Mouse (Mus musculus): ENCODE measurements around the gene Sgip1.

Sgip1 gene

DNA sequence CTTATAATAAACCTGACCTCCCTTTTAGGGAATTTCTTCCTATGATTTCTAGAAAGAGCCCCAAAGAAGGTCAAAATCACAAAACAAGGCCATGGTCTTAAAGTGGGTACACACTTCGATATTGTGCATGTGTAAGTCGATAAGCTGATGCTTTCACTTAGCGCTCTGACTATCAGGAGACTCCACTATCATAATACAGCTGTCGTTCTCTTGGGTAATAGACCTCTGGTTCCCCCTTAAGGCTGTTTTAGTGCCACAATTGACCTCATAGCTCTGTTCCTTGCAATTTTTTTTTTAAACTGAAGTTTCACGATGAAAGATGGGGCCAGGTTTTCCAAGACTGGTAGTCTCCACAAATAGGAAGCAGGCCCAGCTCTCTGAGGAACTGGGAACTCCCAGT, 238.3 kb downstream of the Sgip1 start:
- DNase-seq: no peak

DNA sequence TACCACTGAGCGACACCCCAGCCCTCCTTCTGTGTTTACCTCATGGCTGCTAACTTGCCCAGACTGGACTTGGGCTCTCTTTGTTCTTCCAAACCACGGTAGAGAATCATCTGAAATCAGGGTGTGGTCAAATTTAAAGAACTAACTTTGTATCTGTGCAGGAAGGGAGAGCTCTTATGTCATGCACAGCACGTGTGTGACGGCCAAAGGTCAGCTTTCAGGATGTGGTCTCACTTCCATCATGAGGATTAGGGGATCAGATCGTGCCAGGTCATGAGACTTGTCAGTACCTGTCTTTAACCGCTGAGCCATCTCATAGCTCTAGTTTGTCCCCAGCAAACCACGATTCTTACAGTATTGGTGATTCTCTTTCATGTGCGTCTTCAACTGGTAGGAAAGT, 240.6 kb downstream of the Sgip1 start:
- DNase-seq: no peak

DNA sequence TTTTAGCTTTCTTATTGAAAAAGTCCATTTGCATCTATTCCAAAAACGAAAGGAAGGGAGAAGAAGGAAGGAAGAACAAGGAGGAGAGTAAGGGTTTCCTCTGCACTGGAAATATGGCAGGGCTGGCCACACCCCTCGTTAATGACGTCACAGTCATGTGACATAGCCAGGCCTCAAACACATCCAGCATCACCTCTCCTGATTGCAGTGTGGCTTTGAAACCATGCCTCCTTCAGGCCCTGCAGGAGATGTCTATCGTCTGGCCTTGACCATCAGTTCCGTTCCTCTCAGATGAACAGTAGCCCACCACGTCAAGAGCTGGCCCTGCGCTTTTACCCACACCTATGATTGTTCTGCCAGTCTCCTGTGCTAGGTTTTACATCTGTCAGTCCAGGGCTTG, 245.1 kb downstream of the Sgip1 start:
- no peak for DNase-seq

DNA sequence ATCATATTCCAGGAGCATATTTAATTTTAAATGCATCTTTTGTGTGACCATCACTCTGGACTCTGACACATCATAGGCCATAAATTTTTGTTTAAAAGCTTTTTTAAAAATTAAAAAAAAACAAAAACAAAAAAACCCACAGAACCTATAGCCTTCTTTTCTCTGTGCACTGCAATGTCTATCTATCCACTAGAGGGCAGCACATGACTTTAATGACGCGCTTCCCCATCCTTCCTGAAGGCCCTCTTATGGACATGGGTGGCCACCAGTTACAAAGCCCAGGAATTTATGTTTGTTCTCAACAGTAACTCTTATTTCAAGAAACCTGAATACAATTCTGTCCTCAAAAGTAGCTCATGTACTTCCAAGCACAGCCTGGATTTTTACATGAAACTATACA, 245.8 kb downstream of the Sgip1 start:
- peak; percentile 32 to 34 for DNase-seq

DNA sequence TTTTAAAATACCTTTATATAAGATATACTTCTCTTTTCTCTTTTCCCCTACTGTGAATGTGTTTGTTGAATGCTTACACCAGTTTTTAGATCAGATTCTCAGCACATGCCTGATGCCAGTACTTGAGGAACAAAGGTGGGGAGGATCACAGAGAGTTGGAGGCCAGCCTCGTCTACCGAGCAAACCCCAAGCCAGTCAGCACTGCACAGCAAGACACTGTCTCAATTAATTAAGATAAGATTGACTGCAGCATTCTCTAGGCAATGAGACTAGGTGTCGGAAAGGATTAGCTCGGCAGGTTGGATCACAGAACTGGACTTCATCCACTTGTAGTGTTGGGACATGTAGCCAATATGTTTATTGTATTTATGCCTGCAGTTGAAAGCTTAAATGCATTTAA, 246.2 kb downstream of the Sgip1 start:
- no peak for DNase-seq

DNA sequence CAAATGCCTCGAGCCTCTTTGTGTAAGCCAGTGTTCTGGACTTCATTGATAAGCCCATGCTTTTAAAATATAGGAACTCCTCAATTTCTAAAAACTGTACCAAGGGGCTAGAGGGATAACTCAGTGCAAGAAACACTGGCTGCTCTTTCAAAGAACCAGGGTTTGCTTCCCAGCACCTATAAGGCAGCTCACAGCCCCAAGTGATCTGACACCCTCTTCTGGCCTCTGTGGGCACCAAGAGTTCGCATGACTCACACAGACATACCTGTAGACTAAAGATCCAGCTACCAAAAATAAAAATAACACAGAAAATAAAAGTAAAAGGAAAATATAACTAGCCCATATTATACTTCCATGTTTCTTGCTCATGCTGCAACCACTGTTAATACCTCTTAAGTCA, 246.7 kb downstream of the Sgip1 start:
- no peak for DNase-seq

DNA sequence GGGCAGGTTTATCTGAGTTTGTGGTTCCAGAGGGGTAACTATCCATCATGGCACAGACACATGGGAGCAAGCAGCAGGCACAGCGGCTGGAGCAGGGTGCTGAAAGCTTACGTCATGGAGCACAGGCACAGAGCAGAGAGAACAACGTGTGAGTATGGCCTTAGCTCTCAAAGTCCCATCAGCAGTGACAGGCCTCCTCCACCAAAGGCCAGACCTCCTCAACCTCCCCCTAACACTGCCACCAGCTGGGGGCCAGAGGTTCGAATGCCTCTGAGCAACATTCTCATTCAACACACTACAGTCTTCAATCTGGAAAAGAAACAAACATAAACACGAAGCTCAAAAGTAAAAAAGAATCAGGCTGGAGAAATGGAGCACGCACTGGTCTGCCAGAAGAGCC, 247.4 kb downstream of the Sgip1 start:
- DNase-seq: no peak

DNA sequence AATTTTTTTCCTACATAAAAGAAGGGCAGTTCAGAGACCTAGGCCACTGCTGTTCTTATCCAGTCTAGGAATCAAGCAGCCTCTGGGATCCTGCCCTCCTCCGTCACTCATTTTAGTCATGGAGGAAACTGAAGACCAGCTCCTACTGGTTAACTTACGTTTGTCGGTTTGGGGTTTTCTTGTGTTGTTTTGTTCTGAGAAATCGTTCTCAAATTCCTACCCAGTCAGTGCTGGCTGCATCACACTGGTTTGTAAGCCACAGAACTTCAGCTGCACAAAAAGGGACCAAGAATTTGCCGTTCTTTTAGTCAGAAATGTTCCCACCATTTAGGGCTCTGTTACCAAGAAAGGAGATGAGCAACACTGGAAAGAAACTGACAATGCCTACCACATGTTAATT, 248.3 kb downstream of the Sgip1 start:
- DNase-seq: no peak

DNA sequence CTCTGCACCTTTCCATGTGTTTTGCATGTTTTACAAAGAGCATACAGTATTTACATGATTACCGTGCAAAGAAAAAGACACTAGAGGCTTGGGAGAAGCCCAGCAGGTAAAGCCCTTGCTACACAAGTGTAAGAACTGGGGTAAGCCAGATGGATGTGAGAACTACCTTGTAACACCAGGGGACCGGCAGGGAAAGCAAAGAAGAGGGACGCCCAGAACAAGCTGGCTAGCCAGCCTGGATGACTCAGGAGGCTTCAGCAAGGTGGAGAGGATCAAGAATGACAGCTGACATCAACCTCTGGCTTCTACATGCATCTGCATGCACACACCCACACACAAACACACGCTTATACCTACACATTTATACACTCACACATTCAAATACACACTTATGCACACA, 248.9 kb downstream of the Sgip1 start:
- no peak for DNase-seq

DNA sequence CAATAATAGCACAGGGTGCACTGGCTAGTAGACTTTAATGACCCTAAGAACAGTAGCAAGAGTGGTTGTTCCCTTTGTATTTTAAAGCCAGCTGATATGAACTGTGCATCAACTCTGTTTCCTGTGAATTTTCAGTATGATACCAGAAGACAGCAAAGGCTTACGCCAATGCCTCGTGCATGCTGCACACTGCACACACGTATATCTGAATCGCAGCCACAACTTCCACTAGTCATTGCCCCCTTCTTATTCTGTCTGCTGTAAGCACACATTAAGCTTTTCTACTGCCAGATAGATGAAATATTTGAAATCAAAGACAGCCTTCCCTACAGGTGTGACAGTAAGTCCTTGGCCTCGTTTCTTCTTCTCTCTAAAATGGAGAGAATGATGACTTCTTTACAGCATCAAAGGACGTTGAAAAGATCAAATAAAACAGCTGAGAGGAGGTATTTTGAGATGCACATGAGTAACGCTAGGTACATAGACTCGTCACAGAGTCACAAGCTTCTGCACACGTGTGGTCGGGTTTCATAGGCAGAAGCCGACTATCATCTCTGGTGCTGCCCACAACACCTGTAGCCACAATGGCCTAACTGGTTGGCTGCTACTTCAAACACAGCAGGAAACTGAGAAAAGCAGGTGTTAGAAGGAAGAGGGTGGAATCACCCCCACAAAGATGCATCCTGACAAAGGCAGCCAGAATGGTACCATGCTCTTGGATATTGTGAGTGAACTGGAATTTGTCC, 249.7 kb downstream of the Sgip1 start:
- DNase-seq: no peak

DNA sequence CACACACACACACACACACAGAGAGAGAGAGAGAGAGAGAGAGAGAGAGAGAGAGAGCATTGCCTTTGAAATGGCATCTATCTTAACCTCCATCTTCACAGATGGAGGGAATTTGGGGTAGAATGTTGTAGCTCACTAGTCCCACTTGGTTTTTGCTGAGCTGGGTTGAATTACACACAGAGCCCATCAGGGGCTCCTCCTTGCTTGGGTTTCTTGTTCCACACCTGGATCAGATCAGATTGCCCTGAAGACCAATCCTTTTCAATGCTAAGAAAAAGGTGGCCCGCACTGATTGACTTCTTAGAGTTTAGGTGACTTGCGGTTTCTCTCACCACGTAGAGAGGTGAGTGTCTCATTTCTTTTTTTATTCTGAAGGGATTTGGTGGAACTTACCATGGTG, 250.6 kb downstream of the Sgip1 start:
- DNase-seq: no peak

DNA sequence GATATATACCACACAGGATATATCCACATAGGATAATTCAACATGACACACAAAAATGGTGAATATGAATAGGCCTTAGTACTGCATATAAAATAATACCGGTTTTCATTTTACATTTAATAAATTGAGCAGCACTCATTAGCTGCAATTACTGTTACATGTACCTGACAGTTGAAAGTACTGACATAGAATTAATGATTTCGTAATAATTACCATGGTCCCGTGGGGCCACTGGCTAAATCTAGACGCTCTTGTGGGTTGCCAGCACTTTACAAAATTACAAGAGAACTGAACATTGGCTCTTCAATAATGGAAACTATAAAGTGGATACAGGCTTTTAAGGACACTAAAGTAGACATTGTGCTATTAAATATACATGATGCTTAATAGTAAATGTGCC, 263.6 kb downstream of the Sgip1 start:
- DNase-seq: no peak

DNA sequence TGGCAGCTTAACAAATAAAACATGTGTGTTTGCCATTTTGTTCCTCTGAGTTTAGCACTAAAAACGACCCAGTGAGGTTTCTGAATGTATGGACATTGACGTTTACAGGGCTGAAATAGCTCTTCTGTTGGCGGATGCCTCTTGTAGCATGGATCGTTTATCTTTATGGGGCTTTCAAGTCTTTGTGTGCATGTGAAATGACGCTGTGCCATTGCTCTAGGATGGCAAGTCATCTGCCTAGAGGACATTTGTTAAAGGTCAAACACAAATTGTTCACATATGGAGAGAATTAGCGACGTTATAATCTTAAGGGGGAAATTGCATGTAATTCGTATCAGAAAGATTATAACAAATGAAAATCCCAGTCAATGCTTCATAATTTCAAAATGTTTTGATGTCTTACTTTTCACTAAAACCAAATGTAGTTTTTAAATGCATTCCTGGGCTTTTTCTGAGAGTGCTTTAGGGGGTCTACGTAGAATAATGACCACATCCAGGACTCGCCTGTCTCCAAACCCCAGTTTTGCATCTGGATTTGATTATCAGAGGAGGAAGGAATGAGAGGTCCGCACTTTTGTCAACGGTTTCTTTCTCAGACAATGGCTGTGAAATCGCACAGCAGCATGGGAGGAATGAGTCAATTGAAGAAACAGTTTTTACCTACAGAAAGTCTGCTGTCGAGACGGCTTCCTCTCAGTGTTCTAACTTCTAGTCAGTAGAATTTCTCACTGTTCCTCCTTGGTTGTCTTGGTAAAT, 264.3 kb downstream of the Sgip1 start:
- no peak for DNase-seq

DNA sequence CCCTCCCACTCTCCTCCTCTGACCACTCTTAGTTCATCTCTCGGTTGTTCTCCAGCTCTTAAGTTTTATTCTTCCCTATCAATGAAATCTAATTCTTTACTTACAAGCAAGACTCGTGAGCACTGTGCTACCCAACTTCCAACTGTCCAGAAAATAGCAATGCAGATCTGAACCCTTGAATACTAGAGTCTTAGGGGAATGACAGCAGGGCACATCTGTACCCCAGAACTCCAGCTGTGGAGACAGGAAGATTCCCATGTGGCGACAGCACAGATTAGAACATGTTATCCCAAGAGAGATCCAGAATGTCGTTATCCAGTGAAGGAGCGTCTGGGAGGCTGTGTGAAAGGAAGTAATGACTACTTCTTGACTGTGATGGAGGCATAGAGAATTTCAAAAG, 265.2 kb downstream of the Sgip1 start:
- DNase-seq: no peak

DNA sequence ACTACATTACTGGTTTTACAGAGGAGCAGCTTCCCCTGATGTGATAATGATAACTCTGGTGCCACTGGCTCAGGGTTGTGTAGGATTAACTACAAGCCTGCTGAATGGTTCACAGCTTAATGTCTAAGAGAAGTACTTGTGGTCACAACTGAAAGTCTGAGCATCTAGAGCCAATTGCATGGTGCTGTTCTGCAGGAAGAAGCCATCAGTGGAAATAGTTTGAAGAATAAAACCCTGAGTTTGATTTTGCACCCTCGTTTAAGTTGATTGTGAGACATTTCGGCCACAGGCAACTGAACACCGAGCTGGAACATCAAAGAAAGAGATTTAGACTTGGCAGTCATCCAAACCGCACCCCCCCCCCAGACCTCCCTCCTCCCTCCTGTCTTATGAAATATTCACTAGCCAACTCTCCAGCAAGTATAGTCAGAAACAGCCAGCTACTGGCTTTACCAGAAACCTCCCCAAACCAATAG, 265.9 kb downstream of the Sgip1 start:
- no peak for DNase-seq

DNA sequence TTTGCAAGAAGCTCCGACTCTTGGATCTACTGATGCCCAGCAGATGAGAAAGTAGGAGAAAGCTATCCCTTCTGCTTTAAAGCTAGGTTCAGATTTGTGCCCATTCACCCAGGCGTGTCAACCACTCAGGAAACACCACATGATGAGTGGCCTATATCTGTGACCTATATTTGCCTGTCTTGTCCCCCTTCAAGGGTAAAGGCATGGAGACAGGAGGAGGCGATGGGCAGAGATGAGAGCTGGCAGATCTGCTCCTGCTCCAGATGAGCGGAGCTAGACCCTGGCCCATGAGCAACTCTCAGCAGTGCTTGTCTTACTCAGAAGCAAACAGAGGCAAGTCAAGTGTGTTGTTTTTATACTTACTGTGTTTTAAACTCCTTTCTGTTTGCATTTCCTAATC, 269.6 kb downstream of the Sgip1 start:
- DNase-seq: no peak

DNA sequence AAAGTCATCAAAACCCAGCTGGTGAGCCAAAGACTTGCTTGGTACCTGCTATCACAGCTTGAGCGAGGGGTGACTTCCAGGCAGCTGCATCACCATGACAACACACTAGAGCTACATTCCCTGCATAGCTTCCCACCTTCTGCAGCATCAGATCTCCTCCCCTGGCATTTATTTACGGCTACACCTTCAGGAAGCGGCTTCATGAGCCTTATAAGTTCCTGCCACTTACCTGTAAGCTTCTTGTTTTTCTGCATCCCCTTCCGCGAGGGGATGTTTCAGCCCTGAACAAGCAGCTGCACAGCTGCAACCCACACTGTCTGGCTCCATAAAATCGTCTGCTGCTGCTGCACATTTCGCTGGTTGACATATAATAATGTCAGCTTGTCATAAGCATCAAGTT, 270.7 kb downstream of the Sgip1 start:
- no peak for DNase-seq

DNA sequence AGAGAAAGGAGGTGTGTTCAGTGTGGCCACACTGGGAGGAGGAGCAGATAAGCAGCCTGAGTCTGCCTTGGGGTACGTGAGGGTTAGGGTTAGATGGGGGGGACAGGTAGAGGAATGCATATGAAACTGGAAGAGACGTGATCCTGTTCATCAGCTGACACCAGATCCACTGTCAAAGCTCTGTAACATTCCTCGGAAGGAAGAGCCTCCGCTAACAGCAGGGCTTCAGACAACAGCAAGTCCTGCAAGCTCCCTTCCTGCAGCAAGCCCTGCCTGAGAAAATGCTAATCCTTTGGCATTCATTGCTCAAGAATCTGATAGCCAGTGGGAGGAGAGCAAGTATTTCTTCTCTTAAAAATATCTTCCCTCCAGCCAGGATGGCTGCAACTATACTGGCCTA, 272.4 kb downstream of the Sgip1 start:
- DNase-seq: no peak

Data from kidney, adult 8-10 months (tissue).